Mouse (Mus musculus): ENCODE results near the gene Grasp. TPM values are rescaled to one million over a fixed set of nuclear protein-coding genes. Genes with fewer than 3 reads are reported as not detected.

Grasp gene
- total RNA-seq (2014; fragmentation: Nextera tagmentation) (0.17 TPM in 1 of 2 replicates, not detected in the other), total RNA-seq (2017) (0.27 TPM in 1 of 2 replicates, not detected in the other)

DNA sequence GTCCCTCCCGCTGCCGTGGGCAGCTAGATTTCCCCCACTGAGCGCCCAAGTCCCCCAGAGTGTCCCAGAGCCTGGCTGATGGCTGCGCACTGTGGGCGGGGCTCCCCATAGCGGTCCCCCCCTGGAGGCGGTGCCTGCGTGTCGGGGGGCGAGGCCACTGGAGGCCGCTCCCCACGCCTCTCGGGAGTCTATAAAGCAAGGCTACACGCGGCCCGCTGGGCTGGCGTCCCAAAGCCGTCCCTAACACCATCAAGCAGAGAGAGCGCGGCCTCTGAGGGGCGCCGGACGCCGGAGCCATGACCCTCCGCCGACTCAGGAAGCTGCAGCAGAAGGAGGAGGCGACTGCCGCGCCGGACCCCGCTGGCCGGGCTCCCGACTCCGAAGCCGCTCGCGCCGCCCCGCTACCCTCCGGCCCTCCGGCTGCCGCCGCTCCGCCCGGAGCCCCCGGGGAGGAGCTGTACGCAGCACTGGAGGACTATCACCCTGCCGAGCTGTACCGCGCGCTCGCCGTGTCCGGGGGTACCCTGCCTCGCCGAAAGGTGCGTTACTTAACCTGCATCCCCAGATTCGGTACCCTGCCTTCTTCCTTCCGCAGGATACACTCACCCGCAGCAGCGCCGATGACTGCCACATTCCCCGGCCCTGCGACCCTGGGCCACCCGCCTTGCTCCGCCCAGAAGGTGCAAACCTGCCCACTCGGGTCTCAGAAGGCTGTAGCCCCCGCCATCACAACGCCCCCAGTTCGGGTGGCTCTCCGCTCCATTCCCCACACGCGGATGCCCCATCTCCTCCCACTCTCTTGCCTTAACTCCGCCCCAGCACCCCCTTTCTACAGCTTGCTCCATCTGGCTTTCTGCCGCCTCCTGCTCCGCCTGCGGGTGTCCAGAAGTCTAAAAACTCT is at the start of gene Grasp:
Gene Grasp (plus strand): TSS at position 183 of the 901 bp plus-strand sequence.
- peak; percentile 83 for ATAC-seq (replicated peaks; ENCODE audit: low FRiP score, low TSS enrichment, poor library complexity, severe bottlenecking)

DNA sequence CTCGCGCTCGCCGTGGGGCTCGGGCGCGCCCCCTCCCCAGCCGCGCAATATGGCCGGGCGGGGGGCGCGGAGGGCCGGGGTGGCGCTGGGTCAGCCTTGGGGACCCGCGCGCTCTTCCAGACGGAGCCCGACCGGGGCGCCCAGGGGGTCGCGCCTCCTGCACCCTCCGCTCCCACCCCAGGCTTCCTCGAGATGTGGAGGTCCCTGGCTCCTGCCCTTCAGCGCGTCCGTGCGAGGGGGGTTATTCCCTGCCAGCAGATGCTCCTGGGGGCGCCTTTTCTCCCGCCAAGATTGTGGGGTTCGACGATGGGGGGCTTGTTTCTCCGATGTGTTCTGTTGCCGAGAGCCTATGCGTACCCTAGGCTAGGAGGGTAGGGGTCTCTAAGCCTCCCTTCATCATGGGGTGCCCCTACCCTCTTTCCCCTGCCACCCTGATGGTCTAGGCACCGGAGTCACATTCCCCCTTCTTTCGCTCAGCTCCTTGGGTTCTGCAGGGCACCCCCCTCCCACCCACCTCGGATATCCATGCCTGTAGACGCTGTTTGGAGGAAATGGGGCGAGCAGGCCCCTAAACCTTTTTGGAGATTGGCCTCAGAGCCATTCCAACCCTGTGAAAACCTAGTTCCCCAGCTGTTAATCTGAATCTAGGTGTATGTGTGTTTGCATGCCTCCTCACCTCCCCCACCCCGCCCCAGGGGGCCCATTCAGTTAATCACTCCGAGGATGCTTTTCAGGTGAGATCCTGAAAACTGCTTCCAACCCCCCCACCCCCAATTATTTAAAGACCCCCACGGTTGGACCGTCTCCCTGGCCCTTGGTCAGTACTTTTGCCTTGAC is 49.5 kb upstream of the Grasp start:
- ATAC-seq (replicated peaks; ENCODE audit: low FRiP score, low TSS enrichment, poor library complexity, severe bottlenecking): no peak

DNA sequence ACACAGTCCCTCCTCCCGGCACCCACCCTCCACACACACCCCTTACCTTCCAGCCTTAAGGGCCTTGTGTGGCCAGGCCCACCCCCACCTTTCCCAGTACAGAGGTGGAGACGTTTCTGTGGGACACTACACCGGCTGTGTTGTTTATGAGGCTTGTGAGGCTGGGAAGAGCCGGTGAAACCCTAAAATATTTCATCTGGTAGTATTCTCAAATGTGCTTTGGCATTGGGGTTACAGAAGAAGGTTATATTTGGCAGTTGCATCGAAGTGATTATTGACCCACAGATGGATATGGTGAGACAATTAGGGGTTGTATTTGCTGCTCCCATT is 48.9 kb upstream of the Grasp start:
- ATAC-seq (replicated peaks; ENCODE audit: low FRiP score, low TSS enrichment, poor library complexity, severe bottlenecking): no peak

DNA sequence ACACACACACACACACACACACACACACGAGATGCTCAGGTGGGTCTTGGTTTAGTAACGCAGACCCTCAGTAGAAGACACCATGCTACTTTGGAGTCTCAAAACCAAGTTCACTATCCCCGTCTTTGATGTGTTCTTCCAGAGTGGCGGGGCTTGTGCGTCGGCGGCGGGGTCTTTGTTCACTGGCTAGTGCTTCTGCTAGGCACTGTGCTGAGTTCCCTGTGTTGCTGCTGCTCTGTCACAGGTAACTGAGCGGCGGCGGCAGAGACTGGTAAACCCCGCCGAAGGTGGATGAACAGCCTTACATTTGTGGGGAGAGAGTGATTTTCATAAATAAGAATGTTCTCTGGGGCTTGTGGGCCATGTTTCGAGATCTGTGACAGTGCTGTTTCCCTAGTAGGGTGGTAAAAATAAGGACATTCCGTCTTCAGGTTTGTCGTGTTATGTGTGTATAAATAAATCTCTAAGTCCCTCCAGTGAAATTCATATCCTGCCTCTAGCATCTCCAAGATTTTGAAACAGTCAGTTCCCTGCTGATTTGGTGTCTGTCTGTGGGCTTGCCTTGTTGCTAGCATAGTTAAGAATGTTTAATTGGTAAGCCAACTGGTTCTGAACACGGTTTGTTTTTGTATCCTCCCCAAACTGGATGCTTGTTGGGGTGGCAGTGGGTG is 48.2 kb upstream of the Grasp start:
- ATAC-seq (replicated peaks; ENCODE audit: low FRiP score, low TSS enrichment, poor library complexity, severe bottlenecking): no peak

DNA sequence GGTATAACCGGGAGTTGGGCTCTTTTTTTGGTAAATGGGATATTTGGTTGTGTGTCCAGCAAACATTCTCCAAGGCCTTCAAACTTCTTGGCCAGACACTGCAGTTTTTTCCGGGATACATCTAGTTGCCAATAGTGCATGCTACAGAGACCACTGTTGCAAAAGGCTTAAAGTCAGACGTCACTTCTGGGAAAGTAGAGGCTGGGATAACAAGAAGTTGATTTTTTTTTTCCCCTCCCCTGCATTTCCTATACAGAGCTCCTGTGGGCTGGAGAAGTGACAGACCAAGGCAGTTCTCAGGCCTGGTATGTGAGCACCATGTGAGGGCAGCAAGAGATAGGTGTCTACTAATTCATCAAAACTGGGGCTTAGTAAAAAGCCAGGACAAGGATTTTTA is 47.7 kb upstream of the Grasp start:
- no peak for ATAC-seq (replicated peaks; ENCODE audit: low FRiP score, low TSS enrichment, poor library complexity, severe bottlenecking)

DNA sequence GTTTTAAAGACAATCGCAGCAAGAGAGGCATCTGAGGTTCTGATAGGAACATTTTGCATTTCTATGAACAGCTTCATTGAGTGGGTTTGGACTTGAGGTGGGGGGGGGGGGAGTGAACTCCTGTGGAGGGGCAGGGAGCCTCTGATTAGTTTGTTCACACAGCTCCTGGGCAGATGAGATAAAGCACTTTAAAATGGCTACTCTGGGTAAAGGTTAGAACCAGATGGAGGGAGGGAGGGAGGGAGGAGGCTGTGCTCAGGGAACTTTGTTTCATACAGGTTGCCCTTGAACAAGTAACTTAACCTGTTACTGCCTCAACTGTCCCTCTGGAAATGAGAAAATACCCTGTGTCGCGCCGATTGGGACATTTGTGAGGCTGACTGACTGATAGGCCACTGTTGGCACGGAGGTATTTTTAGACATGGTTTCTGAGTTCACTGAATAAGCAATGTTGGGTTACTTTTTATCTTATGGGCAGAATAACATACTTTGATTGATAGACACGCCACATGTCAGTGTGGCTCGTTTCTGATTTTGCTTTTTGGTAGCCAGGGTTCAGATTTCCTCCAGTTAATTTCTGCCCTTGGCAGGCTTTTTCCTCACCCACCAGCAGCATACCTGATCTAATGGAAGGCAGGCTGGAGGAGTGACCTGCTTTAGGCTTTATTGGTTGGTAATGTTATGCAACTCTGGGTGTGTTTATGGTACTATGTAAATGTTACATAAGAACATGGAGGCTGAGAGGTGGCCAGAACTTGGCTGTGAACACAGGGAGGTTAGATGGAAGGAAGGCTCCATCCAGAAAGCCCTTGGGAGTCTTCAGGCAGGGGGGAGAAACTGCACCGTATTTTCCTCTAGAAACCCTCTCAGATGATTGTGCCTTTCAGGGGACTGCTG is 46.9 kb upstream of the Grasp start:
- peak; percentile 35; the same call in 1 of the 2 replicates for ATAC-seq (replicated peaks; ENCODE audit: low FRiP score, low TSS enrichment, poor library complexity, severe bottlenecking)

DNA sequence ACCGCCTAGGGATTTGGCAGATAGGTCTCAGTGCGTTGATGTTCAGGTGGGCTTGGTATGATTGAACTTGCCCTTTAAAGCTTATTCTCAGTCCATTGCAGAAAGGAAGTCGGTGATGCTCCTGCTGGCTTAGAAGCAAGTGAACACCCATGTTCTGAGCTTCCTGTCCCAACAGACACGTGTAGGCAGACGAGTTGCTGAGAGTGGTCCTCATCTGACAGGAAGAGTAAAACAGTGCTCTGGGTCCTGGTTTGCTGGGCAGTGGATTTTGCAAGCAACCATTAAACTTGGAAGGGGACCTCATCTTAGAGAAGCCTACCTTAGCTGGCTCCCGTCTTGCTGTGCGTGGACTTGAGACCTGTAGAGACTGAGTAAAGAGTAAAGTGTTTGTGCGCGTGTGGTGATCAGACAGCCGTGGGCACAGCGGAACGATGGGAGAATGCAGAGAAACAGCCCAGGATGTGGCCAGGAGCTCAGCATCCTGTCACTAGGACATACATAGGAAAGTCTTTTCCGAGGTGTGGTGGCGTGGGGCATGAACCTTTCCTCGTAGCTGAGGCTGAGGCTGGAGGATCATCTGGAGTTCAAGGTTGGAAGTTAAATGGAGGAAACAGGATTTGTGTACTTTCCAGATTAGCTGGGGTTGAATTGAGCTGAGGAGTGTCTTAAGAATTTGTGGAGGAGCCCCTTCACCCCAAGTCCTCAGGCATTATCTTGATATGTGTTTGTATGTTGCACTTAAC is 43.5 kb upstream of the Grasp start:
- no peak for ATAC-seq (replicated peaks; ENCODE audit: low FRiP score, low TSS enrichment, poor library complexity, severe bottlenecking)

DNA sequence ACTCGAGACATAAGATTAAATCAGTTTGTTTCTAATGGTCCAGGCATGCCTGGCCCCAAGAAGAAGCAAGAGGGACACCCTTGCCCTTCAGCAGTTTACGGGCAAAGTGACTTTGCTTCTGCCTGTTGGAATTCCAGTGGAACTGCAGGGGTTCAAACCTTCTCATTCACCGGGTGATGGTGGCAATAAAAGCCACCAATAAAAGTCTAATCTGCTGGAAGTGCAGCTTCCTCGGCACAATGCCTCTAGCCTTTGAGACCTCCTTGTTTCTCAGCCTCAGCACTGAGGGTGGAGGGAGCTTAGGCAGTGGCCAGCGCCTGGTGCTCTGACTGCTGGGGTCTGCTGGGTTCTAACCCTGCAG is 42.9 kb upstream of the Grasp start:
- ATAC-seq (replicated peaks; ENCODE audit: low FRiP score, low TSS enrichment, poor library complexity, severe bottlenecking): no peak

DNA sequence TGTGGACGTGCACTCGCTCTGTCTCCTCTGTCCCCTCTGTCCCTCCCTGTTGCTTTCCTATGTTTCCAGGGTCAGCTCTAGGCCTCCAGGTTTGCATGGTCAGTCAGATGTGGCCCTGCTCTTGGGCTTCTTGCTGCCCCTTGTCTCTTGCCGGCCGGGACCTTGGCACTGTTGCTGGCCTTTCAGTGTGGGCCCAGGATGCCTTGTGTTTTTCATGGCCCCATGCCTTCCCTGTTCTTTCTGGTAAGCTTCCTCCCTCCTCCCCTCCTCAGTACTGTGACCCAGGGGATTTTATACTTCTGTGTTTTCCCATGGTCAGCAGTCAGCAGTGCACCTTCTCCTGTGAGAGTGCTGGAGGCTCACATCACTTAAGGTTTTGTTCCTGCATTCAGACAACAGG is 42.5 kb upstream of the Grasp start:
- no peak for ATAC-seq (replicated peaks; ENCODE audit: low FRiP score, low TSS enrichment, poor library complexity, severe bottlenecking)

DNA sequence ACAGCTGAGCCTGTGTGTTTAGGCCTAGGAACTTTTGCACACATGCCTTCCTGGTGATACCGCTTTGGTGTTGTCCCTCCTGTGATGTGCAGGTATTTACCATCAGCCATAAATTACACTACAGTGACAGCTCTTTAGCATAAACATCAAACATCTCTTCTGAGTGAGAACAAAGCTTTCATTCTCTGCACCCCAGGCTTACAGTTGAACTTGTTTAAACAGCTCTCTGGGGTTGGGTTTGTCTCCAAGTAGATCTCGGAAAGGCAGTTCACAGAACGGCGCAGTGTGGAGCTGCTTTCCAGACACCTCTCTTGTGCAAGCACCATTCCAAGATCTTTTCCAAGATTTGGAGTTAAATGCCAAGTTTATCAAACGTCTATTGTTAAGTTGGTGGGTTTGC is 41.3 kb upstream of the Grasp start:
- ATAC-seq (replicated peaks; ENCODE audit: low FRiP score, low TSS enrichment, poor library complexity, severe bottlenecking): no peak

DNA sequence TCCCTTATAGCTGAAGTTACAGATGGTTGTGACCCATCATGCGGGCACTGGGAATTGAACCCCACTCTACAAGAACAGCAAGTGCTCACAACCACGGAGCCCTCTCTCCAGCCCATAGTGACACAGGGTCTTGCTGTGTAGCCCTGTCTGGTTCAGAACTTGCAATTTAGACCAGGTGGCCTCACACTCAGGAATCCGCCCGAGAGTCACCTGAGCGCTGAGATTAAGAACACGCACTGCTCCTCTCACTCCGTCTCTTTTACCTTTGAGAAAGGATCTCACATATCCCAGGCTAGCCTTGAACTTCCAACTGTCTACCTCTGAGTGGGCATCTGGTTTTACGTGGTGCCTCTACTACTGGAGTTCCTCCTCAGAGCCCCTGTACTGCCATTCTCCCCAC is 39.7 kb upstream of the Grasp start:
- no peak for ATAC-seq (replicated peaks; ENCODE audit: low FRiP score, low TSS enrichment, poor library complexity, severe bottlenecking)

DNA sequence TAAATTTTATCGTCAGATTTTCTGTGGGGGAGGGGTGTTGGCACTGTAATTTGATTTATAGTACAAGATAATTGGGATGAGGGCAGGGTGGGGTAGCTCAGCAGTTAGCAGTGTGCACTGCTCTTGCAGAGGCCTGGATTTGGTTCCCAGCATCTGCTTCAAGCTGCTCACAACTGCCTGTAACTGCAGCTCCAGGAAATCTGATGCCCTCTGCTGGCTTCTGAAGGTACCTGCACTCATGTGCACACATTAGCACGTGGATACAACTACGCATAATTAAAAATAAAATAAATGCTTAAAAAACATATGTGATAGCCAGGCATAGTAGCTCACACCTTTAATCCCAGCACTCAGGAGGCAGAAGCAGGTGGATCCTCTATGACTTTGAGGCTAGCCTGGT is 38.4 kb upstream of the Grasp start:
- ATAC-seq (replicated peaks; ENCODE audit: low FRiP score, low TSS enrichment, poor library complexity, severe bottlenecking): no peak

DNA sequence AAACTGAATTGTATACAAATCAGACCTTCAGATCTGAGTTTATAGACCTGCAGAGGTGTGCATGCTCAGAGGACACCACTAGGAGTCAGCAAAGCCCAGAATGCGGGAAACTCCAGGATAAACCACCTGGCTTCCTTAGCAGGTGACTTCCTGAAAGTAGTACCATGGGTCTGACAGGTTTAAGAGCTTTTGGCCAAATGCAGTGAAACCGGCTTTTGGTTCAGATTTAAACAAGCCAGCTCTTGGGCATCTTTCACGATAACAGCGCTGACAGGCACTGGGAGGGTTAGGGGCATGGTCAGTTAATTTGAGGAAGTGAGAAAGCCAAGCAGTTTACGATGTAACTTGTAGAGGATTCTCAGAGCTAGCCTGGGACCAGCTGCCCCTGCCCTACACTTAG is 36.1 kb upstream of the Grasp start:
- no peak for ATAC-seq (replicated peaks; ENCODE audit: low FRiP score, low TSS enrichment, poor library complexity, severe bottlenecking)

DNA sequence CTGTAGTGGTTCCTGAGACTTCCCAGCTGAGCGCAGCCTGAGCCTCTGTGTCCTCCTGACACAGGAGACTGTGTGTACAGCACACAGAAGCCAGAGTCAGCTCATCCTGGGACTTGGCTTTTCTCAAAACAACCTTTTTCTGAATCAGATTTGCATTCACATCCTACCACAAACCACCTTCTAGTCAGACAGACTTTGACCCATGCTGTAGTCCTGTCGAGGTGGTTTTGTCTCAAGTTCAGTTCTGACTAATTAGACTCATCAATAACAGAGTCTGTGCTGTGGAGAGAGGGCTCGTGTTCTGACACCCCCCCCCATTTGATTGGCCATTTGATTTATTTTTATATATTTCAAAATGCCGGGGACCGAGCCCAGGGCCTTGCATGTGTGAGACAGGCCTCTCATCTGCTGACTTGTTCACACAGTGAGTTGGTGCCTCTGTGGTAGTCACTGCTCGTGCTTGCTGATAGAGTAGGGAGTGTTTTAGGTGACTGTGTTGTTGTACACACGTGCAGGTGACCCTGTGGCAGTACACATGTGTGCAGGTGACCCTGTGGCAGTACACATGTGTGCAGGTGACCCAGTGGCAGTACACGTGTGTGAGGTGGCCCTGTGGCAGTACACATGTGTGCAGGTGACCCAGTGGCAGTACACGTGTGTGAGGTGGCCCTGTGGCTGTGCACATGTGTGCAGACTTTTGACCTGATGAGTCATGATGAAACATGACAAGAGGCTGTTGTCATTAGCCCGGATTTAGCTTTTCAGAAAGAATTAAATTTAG is 33.8 kb upstream of the Grasp start:
- no peak for ATAC-seq (replicated peaks; ENCODE audit: low FRiP score, low TSS enrichment, poor library complexity, severe bottlenecking)

DNA sequence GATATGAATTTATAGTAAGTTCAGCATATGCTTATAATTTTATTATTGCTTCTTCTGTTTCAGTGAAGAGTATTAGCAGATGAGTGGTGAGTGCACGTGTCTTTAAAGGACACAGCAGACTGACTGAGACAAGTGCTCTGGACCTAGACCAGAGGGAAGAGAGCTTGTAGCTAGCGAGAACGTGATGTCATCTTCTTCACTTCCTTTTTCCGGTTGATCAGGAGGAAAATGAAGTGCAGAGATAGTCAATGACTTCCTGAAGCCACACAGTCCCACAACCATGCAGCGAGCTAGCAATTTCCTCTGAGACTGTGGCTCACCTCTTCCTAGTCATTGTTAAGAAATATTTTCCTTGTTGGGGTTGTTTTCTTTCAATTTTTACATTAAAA is 33.2 kb upstream of the Grasp start:
- ATAC-seq (replicated peaks; ENCODE audit: low FRiP score, low TSS enrichment, poor library complexity, severe bottlenecking): no peak

DNA sequence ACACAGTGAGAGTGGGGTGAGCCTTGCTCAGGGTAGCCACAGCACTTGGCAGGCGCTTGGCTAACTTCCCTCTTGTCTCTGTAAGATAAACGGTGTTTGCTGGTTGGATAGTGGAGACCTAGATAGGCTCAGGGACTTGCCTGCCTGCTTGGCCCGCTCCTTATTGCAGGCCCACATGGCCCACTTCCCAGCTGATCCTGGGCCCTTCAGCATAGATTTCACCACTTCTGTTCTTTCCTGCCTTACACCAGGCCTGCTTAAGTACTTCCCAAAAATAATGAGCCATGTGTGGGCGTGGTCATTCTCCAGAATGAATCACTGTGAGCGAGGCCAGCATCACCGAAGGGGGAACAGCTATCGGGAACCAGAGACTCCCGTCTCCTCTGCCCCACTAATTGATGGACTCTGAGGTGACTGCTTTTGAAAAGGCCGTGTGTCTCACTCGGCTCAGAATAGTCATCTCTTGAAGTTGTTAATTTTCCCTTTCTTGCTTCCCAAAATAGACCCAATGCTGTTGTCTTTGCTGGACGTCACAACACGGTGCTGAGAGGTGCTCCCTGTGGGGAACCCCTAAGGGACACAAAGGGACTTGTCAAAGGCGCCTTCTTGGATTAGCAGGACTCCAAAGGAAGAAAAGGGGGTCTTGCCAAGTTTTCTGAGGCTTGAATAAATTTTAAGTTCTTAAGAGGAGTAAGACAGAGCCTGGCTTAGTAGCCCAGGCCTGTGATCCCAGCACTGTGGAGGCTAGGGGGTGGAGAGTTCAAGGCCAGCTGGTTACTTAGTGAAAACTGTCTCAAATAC is 32.3 kb upstream of the Grasp start:
- ATAC-seq (replicated peaks; ENCODE audit: low FRiP score, low TSS enrichment, poor library complexity, severe bottlenecking): peak; percentile 63

DNA sequence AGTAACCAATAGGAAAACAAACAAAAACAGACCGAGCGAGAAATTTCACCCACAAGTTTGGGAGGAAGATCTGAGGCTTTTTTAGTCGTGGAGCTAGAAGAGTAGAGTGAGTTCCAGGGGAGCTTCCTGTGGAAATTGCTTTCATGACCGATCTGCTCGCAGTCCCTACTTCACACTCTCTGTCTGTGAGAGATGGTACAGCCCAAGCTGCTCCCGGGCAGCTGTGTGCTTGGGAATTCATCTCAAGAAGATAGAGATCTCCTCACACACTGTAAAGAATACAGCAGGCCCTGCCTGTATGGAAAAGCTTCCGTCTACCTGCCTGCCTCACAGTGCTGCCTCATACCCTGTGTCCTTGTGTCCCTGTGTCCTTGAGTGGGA is 31.7 kb upstream of the Grasp start:
- ATAC-seq (replicated peaks; ENCODE audit: low FRiP score, low TSS enrichment, poor library complexity, severe bottlenecking): no peak

Measured in megakaryocyte-erythroid progenitor cell, adult 5-6 weeks (primary cell).